Mouse (Mus musculus) heart, adult 11 months (tissue): ENCODE measurements at regions not wholly inside any gene's neighbourhood (a gene's known extent, or its start where the extent isn't known, plus 50 kb on each side); places are given as distances from the start of the nearest gene placed in this dataset.

ENCODE experiments used
- DNase-seq: peaks from one replicate; pipeline ENCODE4 v3.0.0; 2022

DNA sequence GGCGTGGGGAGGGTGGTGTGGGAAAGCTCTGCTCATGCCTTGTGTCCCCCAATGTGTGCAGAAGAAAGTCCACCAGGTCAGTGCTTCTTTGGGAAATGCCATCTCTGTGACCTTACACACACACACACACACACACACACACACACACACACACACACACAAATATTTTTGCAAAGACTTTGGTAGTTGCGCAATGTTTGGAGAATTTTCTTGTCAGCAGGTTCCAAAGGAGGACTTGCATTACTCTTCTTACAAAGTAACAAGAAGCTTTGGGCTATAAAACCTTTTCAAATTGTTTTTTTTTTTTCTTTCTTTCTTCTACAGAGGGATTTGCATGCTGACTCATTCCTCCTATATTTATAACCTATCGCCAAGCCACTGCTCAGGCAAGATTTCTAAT is 59.1 kb upstream of the Npvf start:
- no peak for DNase-seq

DNA sequence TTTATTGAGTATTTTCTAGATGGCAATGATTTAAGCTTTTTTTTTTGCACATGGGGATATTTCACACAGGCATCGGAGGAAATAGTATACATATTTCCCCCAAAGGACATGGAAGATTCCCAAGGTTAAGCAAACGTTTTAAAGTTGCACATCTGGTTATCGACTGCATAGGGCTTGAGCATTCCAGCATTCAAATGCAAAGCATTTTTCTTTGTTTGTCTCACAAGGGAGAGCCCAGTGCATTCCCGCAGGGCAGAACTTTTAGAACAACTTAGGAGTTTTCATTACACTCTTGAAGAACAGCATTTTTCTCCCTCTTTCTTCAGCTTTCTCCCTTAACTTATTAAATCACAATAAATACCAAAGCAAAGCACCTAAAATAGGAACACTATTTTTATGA is 64.4 kb upstream of the Npvf start:
- DNase-seq: no peak

DNA sequence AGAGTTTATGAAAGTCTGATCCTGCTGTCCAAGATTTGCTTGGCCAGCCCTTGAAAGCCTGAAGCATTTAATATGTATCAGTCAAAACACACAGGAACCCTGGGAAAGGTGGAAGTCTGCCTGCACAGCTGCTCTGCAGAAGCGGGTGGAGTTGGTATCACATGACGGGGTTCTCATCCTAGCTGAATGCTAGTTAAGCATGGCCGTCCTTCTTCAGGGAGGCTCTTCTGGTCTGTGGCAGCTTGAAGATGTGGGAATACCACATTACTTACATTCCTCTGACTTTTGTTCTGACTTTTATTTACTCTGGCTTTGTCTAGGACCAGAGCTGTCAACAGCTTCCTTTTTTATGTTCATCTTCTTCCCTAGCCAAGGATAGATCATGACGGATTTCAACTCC is 66.1 kb upstream of the Npvf start:
- peak; percentile 93 for DNase-seq

DNA sequence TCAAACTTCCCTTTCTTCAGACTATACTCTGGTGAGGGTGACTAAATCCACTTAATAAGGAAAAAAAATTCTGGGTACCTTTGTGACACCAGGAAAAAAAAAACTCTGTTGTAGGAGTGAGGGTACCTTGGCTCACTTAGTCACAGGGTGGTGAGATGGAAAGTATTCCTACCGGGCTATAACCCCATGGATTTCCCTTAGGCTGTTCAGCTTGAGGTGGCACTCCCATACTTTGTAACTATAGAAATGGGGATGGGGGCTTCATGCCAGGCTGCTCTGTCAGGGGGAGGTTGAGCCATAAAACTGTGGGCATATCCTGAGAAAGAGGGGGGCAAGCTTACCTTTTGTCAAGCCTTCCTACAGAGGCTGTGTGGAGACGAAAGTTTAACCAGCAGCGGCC is 71.4 kb upstream of the Npvf start:
- DNase-seq: peak; percentile 36

DNA sequence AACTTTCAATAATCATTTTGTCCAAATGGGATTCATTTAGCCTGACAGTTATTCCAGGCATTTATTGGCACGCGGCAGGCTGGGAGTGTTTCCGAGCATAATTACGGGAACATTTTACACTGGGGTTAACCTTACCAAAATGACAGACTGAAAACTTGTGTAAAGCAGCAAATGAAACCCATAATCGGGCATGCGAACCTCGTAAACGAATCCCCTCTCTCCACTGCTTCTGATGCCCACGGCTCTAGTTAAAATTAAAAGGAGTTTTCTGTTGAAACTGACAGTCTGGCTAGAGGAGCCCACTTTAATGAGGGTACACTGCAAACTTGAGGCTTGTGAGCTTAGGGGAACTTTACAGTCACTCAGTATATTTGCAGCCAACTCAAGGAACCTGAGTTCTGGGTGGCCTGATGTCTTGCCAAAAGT is 71.9 kb upstream of the Npvf start:
- DNase-seq: peak; percentile 74

DNA sequence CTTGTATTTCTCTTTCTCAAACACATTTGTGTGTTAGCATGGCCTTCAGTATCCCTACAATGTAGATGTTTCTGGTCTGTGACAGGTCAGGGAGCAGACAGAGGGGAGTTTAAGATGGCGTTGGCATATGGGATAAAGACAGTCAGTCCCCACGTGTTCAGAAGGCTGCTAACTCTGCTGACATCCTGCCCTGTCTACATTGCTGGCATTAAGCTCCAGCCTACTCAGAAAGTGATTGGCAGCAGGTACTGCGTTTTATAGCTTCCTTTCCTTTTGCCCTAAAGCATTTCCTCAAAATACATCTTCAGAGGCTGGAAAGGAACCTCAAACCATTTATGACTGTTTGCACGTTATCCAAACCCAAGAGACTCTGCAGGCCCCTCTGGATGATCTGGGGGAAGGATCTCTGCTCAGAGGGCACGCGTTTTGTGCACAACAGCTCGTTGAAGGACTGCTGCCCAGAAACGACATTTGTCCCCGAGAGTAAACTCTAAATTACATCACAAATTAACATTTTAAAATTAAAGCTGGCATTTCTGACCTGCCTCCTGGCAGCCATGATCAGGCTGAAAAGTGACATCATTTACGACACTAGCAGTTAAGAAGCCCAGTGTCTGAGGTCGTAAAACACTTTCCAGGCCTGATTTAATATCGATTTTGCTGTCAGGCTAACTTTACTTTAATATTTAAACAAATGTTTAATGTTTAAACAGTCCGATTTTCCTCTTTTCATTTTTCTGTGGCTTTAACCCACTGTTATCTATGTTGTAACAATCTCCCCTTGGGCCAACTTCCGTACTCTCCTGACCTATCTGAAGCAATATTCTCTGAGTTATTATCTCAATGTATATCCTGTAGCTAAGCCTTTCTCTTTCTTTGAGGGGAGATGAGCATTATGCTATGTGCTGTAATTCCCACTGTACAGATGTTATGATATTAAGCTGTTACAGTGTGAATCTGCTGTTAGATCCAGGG is 76.8 kb upstream of the Npvf start:
- peak; percentile 71 for DNase-seq

DNA sequence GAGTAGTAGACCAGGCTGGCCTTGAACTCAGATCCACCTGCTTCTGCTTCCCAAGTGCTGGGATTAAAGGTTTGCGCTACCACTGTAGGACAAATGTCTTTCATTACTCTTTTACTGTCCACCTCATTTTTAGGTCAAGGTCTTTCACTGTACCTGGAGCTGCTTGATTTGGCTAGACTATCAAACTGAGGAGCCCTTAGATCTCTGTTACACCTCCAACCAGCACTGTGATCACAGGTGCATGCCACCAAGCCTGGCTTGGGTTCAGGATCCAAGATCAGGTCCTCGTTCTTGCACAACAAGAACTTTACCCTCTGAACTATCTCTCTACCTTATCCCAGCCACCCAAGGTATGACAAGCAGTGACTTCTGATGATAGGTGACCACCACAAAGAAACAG is 80.5 kb upstream of the Npvf start:
- peak; percentile 24 for DNase-seq

DNA sequence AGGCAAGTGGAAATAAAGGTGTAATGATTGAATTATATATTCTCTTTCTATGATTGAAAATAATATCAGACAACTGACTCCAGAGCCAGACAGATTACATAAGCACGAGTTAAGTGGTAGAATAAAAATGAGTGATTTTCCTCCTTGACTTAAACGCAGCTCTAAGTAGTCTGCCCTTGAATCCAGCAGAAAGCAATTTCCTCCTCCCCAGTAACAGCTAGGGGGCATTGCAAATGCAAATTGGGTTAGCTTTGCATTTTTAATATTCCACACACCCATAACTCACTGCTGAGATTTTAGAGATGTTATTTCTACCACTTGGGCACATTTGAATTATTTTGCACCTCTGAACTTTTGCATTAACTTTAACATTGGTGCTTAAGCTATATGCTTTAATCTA is 81.6 kb upstream of the Npvf start:
- no peak for DNase-seq

DNA sequence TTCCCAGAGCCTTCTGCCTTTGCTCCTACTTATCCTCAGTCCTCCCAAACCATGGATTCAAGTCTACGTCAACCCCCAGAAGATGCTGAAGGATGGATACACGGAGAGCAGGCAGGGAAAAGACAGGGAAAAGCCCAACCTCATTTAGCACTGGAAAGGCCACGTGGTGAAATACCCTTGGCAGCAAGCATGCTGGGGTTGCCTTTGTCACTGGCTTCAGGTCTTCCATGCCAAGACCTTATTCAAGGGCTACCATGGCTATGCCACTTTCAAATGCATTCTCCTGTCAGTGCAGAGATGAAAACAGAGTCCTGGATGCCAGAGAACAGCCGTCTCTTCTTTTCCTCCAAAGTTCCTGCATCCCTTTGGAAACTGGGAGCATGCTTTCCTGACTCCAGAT is 87.8 kb upstream of the Npvf start:
- DNase-seq: peak; percentile 52

DNA sequence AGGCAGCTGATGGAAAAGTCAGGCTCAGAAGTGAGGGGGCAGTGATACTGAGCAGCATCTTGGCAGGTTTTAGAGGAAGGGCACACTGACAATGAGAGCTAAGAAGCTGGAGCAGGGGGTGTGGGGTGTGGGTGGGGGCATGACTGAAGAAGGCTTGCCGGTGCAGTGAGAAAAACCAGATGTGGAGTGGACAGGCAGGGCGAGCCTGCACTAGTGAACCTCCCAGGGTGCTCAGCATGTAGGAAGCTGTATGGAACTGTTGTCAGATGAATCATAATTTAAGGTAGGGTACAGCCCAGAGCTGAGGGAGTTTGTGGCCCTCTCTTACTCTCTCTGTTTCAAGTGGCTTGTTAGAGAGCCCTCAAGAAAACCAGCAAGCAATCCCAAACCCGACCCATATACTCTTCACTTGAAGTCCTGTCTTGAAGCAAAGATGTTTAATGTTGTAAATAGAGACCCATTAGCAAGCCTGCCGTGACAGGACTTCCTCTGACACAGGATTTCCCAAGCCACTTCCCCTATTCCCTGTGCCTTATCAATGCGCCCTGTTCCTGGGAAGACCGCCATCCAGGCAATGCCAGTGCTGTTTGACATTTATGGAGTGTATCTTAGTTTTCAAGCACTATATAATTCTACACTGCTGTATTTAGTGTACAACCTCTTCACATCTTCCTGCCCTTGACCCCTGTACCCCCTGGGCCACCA is 90.4 kb upstream of the Npvf start:
- DNase-seq: peak; percentile 52

DNA sequence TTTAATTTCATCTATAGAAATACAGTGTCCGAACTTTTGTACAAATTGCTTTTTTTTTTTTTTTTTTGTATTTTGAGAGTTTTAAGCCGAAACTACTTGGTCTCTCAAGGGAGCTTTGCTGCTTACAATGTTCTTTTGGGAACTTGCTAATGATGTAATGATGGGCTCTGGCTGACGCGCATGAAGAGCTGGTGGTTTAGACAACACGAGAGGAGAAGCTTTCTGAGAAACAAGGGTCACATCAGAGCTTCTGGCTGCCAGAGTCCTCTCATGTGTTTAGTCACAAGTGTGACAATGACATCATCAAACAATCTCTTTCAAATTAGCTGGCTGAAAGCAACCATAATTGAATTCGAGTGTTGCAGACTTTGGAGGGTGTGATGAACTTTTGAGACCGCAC is 98.9 kb upstream of the Npvf start:
- DNase-seq: peak; percentile 87

DNA sequence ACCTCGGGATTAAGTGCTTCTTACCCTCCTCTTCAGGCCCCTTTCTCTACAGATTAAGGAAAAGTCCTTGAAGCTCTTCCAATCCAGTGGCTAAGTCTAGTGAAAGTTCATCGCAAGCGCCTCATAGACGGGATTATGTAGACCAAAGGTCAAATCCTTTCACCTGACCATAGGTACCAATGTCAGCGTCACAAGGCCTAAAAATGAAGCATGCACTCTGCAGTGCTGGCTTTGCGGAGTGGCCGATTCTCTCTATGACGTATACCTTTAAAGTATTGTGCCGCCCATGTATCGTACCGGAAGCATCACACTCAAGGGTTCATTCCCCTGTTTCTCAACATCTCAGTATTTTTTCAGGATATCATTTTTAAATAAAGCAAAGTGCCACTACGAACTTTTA is 100.5 kb upstream of the Npvf start:
- peak; percentile 69 for DNase-seq

DNA sequence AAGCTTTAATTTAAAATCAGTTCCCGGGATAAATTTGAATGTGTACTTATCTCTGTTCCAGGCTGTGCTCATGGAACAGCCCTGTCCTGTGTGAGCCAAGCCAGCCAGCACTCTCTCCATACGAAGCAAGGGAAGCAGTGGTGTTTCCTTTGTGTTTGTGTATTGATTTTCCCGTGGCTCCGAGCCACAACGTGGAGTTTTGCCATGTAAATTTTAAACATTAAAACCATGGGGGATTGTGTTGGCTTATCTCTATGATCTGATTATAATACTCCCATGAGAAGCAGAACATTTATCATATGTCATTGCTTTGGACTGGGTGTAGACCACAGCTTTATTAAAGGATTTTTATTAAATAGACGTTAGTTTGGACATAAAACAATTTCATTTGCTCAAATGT is 106.1 kb upstream of the Npvf start:
- peak; percentile 37 for DNase-seq

DNA sequence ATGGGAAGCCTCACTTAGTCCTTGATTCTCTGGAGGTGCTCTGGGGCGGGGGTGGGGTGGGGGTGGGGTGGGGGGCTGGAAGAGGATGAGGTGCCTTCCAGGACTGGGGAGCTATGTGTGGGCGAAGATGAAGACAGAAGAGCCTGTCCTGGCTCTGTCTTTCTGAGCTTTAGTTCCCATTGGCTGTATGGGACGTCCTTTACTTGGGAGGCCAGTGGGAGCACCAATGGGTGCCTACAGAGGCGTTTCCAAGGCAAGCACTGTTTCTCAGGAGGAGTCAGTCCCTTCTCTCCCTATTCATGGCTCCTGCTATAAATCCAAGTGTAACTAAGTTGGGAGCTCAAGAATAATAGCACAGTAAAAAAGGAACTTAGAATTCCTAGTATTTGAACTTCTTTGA is 108.9 kb upstream of the Npvf start:
- DNase-seq: peak; percentile 79

DNA sequence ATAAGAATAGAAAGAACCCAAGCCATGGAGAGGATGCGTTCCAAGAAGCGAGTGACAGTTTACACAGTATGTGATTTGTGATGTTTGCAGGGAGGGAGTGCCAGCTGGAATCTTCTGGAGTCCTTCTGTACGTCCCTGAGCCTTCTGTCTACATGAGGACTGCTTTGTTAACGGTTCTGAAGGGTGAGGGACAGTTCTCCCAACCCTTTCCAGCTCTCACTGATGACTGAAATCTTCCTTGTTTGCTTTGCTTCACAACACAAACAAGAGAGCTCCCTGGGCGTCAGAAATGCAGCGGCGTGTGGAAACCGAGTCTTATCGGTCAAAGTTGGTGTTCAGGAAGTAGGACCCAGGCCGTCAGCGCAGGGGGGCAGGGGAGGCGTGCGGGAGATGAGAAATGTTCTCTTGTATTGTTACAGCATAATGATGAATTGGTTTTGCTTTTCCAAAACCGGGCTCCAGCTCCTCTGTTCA is 112.2 kb upstream of the Npvf start:
- no peak for DNase-seq

DNA sequence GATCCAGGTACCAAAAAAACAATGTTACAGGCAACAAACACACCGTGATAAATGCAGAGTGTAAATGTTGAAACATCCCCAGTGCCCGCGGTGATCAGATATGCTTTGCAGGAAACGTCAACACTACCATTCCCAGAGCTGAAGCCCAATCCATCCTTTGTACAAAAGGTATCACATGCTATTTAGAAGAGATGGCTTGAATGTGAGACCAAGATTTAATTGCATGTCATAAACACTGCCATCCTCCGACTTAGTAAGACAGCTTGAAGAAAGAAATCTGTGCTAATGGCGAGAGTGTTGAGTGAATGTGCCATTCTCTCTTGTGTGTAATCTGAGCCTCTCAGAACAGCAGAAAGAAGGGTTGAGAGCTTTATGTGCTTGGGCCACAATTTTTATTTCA is 112.9 kb upstream of the Npvf start:
- no peak for DNase-seq

DNA sequence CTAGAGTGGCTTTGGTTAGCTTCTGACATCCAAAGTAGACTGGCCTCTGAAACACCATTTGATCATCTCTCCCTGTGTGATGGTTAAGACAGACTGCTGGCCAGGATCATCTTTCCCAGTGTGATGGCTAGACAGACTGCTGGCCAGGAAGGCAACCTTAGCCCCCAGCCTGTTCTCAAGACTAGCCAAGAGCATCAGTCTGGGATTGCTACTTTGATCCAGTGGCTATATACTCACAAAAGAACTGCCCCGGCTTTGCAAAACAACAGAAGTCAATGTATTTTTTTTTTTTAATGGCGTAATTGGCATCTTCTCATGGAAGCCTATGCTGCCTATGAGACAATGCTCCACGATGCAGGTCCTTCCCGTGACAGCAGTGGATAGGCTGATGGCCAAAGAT is 113.6 kb upstream of the Npvf start:
- no peak for DNase-seq

DNA sequence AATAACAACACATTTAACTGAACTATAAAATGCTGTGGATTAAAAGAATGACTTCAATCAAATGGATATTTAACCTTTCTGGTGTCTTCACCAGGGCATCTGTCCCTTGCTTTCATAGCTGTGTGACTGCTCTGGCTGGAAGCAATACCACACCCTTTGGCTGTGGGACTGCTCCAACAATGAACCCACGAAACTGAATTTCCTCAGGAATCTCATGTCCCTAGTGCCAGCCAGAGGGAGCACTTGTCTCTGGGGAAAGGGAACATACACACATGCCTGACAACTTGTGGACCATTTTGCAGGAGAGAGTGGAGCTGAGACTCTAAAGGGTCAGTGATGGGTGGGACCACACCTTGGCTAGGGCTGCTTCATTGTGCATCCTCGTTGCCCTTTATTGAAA is 114.9 kb upstream of the Npvf start:
- peak; percentile 55 for DNase-seq

DNA sequence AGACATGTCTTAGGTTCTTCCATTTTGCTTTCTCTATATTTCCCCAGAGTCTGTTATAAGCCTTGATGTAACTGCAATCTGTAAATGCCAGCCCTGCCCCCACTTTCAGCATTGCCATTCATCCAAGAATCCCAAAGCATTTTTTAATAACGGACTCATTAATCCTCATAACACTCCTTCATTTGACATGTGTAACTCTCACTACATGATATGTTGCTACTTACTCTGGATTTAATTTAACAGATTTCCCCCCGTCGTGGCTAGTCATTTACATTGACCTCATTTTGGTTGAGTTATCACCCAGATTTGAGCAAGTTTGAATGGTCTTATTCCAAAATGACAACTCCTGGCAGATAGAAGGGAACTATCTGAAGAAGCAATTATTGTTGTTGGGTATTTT is 116.2 kb upstream of the Npvf start:
- DNase-seq: peak; percentile 30

DNA sequence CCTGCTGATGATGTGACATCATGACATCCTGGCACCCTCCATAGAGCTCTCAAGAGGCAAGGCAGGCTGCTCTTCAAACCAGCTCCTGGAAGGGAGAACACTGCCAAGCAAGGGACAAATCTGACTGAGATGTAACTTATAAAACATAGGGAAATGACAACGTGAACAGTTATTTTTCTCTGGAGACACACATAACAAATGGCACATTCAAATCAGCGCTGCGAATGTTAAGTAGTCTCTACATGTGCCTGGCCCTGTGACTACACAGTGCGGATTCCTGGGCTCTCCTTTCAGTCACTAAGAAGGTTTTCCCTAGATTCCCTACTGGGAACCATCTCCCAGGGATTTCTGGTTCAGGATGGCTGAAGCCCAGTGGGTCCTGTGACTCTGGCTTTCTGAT is 121.4 kb upstream of the Npvf start:
- DNase-seq: no peak

DNA sequence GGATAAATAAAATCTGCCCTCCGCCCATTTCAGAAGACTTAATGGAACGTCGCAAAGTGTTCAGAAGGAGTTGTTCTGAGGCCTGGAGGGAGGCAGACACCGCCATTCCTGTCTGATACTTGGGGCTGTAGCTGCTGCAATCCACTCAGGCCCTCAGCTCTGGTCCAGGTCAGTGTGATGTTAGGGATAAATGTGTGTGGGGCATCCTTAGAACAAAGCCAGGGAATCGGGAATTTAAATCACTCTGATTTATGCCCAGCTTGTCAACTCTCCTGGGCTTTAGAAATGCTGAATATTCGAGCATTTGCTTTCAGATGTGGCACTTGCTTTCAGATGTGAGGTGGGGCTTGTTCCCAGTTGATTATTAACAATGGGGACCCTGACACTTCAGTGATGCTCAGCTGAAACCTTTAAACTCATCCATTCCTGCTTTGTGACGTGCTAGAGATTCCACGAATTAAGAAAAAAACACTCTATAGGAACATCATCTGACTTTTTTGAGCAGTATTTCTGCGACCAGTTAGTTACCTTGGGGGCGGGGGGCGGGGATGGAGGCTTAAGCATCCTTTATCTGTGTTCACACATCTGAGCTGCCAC is 122.1 kb upstream of the Npvf start:
- DNase-seq: peak; percentile 59

DNA sequence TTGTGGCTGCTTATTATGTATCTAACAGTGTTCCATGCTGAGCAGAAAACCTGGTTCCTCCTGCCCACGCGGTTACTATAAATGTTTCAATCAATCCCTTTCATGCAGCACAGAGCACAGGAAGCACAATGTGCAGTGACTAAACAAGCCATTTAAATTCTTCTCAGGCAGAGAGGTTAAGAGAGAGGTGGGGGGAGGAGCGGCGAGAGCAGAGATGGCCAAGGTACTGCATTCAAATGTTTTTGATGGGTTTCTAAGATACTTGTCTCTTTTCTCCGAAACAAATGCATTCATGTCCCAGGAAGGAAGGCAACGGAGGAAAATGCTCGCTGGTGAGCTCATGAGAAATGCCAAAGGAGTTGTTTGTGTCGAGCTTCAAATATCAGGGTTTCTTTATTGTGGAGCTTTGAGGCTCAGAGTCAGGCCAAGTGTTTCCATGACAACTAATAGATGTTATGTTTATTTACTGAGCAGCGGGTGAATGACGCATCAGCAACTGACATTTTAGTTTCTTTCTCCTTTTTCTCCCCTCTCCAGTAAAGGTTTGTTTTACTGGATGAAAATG is 122.8 kb upstream of the Npvf start:
- DNase-seq: peak; percentile 73

DNA sequence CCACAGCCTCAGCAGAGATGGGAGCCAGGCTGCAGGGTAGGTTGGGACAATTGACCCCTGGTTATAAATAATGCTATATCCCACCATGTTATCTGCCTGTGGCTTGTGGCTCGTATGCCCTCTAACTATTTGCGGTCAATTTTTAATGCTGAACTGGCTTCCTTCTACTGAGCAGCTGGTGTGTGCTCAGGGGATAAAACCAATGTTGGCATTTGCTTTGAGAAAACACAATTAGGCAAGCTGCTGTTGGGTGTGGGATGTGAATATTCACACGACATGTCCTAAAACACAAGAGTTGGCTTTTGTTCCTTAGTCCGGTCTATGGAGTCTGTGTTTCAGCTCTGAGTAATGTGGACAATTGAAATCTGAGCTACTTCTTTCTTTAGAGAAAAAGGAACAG is 123.6 kb upstream of the Npvf start:
- DNase-seq: peak; percentile 68
